Mouse (Mus musculus) skeletal muscle tissue, adult 2 months (tissue): ENCODE data around the gene Rgs3.

Experiments used
- DNase-seq: peaks from one replicate; pipeline ENCODE4 v3.0.0-alpha.2; 2012; ENCODE audit warnings: low read depth, low spot score

The Rgs3 gene

GRCm38 (mm10) chr4:62742885-62743760, 183.5 kb downstream of the Rgs3 start:
- no peak for DNase-seq

GRCm38 (mm10) chr4:62744534-62744956, 184.9 kb downstream of the Rgs3 start:
- DNase-seq = no peak

- no peak for DNase-seq
These were observed 185.5 kb downstream of the Rgs3 start for GRCm38 (mm10) chr4:62744985-62745638.
